Mouse (Mus musculus) lung, postnatal 0 days (tissue): ENCODE measurements around the gene Psat1.

ENCODE experiments used
- CTCF ChIP-seq: IDR thresholded peaks from 2 replicates; pipeline ENCODE4 v1.5.1; 2016; ENCODE audit warnings: antibody characterized with exemption, mild to moderate bottlenecking
- EP300 ChIP-seq: IDR thresholded peaks from 2 replicates; pipeline ENCODE4 v1.6.1; 2016; ENCODE audit warnings: antibody characterized with exemption, mild to moderate bottlenecking, control low read depth

DNA sequence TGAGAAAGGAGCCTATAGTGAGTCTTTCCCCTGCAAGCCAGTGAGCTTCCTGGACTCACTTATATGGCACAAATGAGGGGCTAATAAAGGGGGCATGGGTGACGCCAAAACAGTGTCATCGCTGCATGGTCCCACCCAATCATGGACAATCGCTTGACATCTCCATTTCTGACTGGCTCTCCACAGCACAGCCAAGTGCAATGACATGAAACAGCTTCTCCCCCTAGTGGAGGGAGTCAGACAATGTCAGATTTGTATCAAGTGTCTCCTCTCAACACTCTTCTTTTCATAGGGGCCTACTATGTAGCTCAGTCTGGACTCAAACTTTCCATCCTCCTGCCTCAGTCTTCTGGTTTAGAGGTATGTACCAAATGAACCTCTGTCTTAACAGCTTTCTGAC, 17.9 kb upstream of the Psat1 start:
- TF ChIP-seq CTCF (peak; percentile 94), EP300 (no peak)
